Mouse (Mus musculus) spleen, adult 2 months (tissue): ENCODE measurements at regions not wholly inside any gene's neighbourhood (a gene's known extent, or its start where the extent isn't known, plus 50 kb on each side); places are given as distances from the start of the nearest gene placed in this dataset.

Source experiments
- CTCF ChIP-seq: fragments of 200-500 bp; IDR thresholded peaks from 2 replicates; pipeline ENCODE4 v1.5.1; 2011; ENCODE audit warnings: mild to moderate bottlenecking, inconsistent platforms; ENCODE audit not compliant: insufficient read depth, insufficient read length, insufficient replicate concordance; ENCODE audit errors: extremely low read depth
- POLR2A ChIP-seq: fragments of 200-500 bp; IDR thresholded peaks from 2 replicates; pipeline ENCODE4 v1.6.1; 2011; ENCODE audit warnings: low read depth, low read length, inconsistent platforms

- TF ChIP-seq CTCF (no peak), POLR2A (no peak)
These were observed 115.9 kb upstream of the Spata13 start for GRCm38 (mm10) chr14:60517891-60518290.
